Mouse (Mus musculus) ovary, adult 2 months (tissue): Measurements from ENCODE around the gene Aldh18a1. TPM values are rescaled to one million over a fixed set of nuclear protein-coding genes. Genes with fewer than 3 reads are reported as not detected.

Experiments
- polyA plus RNA-seq: library from polyadenylated mRNA; depleted of rRNA; stranded (reverse); fragments of >200 nt; gene quantifications from 2 replicates; pipeline ENCODE4 v1.2.3, GENCODE M21; 2012; rRNA removed

Gene Aldh18a1
- polyA plus RNA-seq, result 69.6 and 76.7 TPM in 2 replicates

GRCm38 (mm10) chr19:40588293-40588654 lies at the start of gene Aldh18a1:
TSS of gene Aldh18a1 (minus strand) at chr19:40588463.

GRCm38 (mm10) chr19:40611830-40612506 lies 23.7 kb upstream of the Aldh18a1 start, which contains the start of the genes Tctn3 and Entpd1:
TSS of gene Tctn3 (minus strand) at chr19:40612233.
TSS of gene Entpd1 (plus strand) at chr19:40612366.

DNA sequence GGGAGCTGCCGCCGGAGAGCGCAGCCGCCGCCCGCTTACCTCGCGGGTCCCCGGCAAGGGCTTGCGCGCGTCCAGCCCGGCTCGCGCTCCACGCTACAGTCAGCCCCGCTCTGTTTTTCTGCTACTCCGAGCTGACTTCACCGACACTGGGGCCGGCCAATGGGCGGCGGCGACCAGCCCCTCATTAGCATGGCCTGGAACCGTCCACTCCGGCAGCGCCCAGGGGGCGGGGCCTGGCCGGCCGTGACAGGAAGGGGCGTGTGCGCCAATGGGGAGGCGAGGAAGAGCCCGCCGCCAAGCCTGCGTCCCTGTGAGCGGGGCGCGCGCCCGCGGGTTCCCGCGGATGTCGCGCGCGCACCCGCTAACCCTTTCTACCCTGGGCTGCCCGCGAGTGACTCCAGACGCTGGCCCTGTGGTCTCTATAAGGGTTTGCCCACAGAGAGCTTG lies 74.6 kb downstream of the Aldh18a1 start, which contains the start of gene Sorbs1:
Gene Sorbs1 (minus strand): TSS at position 148 of the 447 bp plus-strand sequence.

Other genes starting within 250 kb of the Aldh18a1 start
- gene Sorbs1, start 74.7 kb downstream of the Aldh18a1 start, polyA plus RNA-seq, result 22.6 and 32.6 TPM in 2 replicates
- gene Tctn3, start 23.8 kb upstream of the Aldh18a1 start, polyA plus RNA-seq, result 27.6 and 44.2 TPM in 2 replicates
- gene Entpd1, start 23.9 kb upstream of the Aldh18a1 start, polyA plus RNA-seq, result 21.8 and 27.7 TPM in 2 replicates
- gene Cc2d2b, start 160.3 kb upstream of the Aldh18a1 start, polyA plus RNA-seq, result 0.03 and 0.05 TPM in 2 replicates
- 11.3 and 12.1 TPM in 2 replicates for gene Ccnj, start 242.8 kb upstream of the Aldh18a1 start, polyA plus RNA-seq